Mouse (Mus musculus) splenic B cell, adult 2 months (primary cell): ENCODE measurements around the gene Slc25a39.
A peak's percentile ranks its signal among the peaks of the same experiment; 100 is the strongest.

Experiments
- DNase-seq: peaks from one replicate; pipeline ENCODE4 v3.0.0-alpha.2; 2011; ENCODE audit warnings: low read depth, low spot score
- H3K27me3 ChIP-seq: 2 replicates; pipeline ENCODE4 v1.6.1; 2012; ENCODE audit warnings: mild to moderate bottlenecking, low read length, moderate library complexity, mixed read lengths; ENCODE audit not compliant: control insufficient read depth, poor library complexity, insufficient read depth, severe bottlenecking
- H3K36me3 ChIP-seq: 2 replicates; pipeline ENCODE4 v1.6.1; 2012; ENCODE audit warnings: mild to moderate bottlenecking, low read length, moderate library complexity, mixed read lengths; ENCODE audit not compliant: control insufficient read depth, poor library complexity, insufficient read depth, severe bottlenecking

The Slc25a39 gene

GRCm38 (mm10) chr11:102382794-102383193 is 25.0 kb downstream of the Slc25a39 start:
- H3K27me3 ChIP-seq, result no peaks in the 10 kb centered on the region
- no peaks in the 10 kb centered on the region for H3K36me3 ChIP-seq
- DNase-seq, result no peak

GRCm38 (mm10) chr11:102381341-102382100 is 26.2 kb downstream of the Slc25a39 start:
- Histone ChIP-seq H3K36me3 (no peaks in the 10 kb centered on the region), H3K27me3 (no peaks in the 10 kb centered on the region)
- no peak for DNase-seq

GRCm38 (mm10) chr11:102380091-102380490 is 27.7 kb downstream of the Slc25a39 start:
- no peak for DNase-seq
- H3K36me3 ChIP-seq, result no peaks in the 10 kb centered on the region
- no peaks in the 10 kb centered on the region for H3K27me3 ChIP-seq

GRCm38 (mm10) chr11:102377186-102377585 is 30.6 kb downstream of the Slc25a39 start:
- peak; percentile 44 for DNase-seq

GRCm38 (mm10) chr11:102376196-102376835 is 31.4 kb downstream of the Slc25a39 start:
- H3K36me3 ChIP-seq, result no peaks in the 10 kb centered on the region
- no peak for DNase-seq
- no peaks in the 10 kb centered on the region for H3K27me3 ChIP-seq

More at GRCm38 (mm10) chr11:102377186-102377585, 30.6 kb downstream of the Slc25a39 start:
- H3K27me3 ChIP-seq, result no peaks in the 10 kb centered on the region
- no peaks in the 10 kb centered on the region for H3K36me3 ChIP-seq

- no peaks in the 10 kb centered on the region for H3K36me3 ChIP-seq
- H3K27me3 ChIP-seq, result no peaks in the 10 kb centered on the region
- no peak for DNase-seq
Observed at GRCm38 (mm10) chr11:102375196-102376173, 32.3 kb downstream of the Slc25a39 start.

- no peaks in the 10 kb centered on the region for H3K36me3 ChIP-seq
- no peak for DNase-seq
- no peaks in the 10 kb centered on the region for H3K27me3 ChIP-seq
Observed at GRCm38 (mm10) chr11:102374108-102374725, 33.5 kb downstream of the Slc25a39 start.

- no peak for DNase-seq
- Histone ChIP-seq H3K27me3 (no peaks in the 10 kb centered on the region), H3K36me3 (no peaks in the 10 kb centered on the region)
Observed at GRCm38 (mm10) chr11:102373646-102374045, 34.1 kb downstream of the Slc25a39 start.

- DNase-seq, result no peak
- H3K36me3 ChIP-seq, result no peaks in the 10 kb centered on the region
Observed at GRCm38 (mm10) chr11:102372936-102373335, 34.8 kb downstream of the Slc25a39 start.

GRCm38 (mm10) chr11:102371926-102372685 is 35.6 kb downstream of the Slc25a39 start:
- no peaks in the 10 kb centered on the region for H3K36me3 ChIP-seq
- DNase-seq, result no peak

More at GRCm38 (mm10) chr11:102372936-102373335, 34.8 kb downstream of the Slc25a39 start:
- H3K27me3 ChIP-seq, result no peaks in the 10 kb centered on the region

GRCm38 (mm10) chr11:102370285-102370684 is 37.5 kb downstream of the Slc25a39 start:
- Histone ChIP-seq H3K36me3 (no peaks in the 10 kb centered on the region), H3K27me3 (no peaks in the 10 kb centered on the region)
- no peak for DNase-seq

More at GRCm38 (mm10) chr11:102371926-102372685, 35.6 kb downstream of the Slc25a39 start:
- H3K27me3 ChIP-seq, result no peaks in the 10 kb centered on the region

GRCm38 (mm10) chr11:102369263-102369662 is 38.5 kb downstream of the Slc25a39 start:
- Histone ChIP-seq H3K27me3 (no peaks in the 10 kb centered on the region), H3K36me3 (no peaks in the 10 kb centered on the region)
- no peak for DNase-seq

GRCm38 (mm10) chr11:102368347-102368746 is 39.4 kb downstream of the Slc25a39 start:
- no peaks in the 10 kb centered on the region for H3K36me3 ChIP-seq
- H3K27me3 ChIP-seq, result no peaks in the 10 kb centered on the region
- no peak for DNase-seq
